Mouse (Mus musculus): ENCODE measurements around the gene Pigq. TPM values are rescaled to one million over a fixed set of nuclear protein-coding genes. Genes with fewer than 3 reads are reported as not detected.
A peak's percentile ranks its signal among the peaks of the same experiment; 100 is the strongest.

Pigq gene
- total RNA-seq, 4 experiments from 2014 or later = 37.3 to 48.3 (median 47.8) TPM

- peak; percentile 57 for DNase-seq (ENCODE audit: low spot score)
Observed at GRCm38 (mm10) chr17:25925348-25925747, 19.4 kb downstream of the Pigq start.

- DNase-seq (ENCODE audit: low spot score) = no peak
Observed at GRCm38 (mm10) chr17:25922120-25922519, 22.6 kb downstream of the Pigq start.

DNA sequence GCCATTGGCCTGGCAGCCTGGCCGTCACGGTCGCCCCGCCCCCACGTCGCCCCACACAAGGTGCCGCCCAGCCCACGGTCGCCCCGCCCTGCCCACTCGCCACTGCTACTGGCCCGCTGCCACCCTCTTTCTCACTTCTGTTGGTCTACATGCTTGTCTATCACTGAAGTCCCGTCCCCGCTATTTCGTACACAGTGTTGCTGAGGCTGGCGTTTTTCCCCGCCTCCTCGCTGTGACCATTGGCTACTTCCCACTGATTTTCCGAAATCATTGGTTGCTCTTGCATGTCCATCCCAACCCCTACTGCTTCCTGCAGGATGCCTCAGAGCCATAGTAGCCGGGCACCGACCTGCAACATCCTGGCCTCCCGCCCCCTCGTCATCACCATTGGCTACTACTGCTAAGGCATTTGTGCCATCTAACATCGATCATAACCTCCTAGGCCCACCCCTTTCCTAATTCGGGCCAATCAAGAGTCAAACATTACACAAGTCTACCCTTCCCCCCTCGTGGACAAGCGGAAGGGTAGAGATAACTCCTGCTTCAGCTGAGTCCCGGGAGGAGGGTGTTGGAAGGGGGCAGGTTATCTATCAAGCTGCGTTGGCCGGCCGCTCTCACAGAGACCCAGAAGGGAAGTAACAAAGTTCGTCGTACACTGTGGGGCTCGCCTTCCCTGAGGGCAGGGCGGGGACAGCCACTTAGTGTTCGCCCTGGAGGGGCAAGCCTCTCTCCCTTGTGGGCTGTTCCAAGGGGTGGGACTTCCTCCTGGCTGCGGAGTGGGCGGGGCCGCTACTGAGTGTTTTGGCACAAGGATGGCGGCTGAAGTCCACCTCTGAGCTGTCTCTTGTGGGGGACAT lies 24.7 kb downstream of the Pigq start:
- peak; percentile 100 for DNase-seq (ENCODE audit: low spot score)

- DNase-seq (ENCODE audit: low spot score) = no peak
Observed at GRCm38 (mm10) chr17:25919144-25919785, 25.5 kb downstream of the Pigq start, which contains the start of gene Rab40c. TSS of gene Rab40c (minus strand) at chr17:25919727.

- DNase-seq (ENCODE audit: low spot score) = no peak
Observed at GRCm38 (mm10) chr17:25918037-25918750, 26.5 kb downstream of the Pigq start.

DNA sequence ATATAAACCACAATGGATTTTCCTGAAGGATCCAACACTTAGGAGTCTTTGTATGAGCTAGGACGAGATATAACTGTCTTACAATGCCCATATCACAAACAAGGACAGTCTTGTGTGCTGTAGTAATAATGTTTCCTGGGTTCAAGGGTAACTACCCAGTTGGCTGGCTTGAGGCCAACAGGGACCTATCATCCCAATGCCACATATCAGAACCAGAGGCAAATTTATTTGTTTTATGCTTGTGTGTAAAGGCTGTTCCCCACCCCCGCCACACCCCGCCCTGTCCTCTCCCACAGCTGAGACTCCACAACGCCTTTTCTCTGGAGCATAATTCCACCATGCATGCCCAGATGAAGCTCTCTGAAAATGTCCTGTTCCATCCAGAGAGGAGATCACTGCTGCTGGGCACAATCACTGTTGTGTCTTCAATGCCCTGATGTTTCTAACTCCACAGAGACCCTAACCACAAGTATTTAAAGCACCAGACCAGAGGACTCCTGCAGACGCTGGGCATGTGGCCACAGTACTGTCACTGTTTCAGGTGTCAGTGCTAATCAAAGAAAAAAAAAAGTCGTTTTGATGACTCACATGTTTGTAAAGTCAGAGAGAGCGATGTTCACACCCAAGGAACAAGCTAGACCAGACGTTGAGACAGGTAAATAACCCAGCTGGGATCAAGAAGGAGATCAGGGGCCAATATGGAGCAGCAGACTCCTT lies 27.6 kb downstream of the Pigq start:
- no peak for DNase-seq (ENCODE audit: low spot score)

DNA sequence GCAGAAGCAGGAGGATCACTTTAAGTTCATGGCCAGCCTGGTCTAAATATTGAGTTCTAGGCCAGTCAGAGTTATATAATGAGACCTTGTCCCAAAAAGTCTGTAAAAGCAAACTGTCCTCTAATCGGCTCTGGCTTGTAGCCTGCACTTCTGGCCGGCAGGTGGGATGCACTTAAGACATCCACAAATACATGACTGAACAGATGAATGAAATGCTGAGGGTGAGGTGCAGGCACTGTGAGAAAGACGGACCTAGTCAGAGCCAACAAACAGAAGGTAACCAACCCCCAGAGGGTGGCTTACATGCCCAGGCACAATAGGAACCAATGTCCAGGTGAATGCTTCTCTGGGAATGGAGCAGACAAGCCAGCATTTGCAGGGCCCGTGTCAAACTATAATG lies 30.4 kb downstream of the Pigq start:
- DNase-seq (ENCODE audit: low spot score) = no peak

- DNase-seq (ENCODE audit: low spot score) = peak; percentile 60
Observed at GRCm38 (mm10) chr17:25913877-25914275, 30.9 kb downstream of the Pigq start.

DNA sequence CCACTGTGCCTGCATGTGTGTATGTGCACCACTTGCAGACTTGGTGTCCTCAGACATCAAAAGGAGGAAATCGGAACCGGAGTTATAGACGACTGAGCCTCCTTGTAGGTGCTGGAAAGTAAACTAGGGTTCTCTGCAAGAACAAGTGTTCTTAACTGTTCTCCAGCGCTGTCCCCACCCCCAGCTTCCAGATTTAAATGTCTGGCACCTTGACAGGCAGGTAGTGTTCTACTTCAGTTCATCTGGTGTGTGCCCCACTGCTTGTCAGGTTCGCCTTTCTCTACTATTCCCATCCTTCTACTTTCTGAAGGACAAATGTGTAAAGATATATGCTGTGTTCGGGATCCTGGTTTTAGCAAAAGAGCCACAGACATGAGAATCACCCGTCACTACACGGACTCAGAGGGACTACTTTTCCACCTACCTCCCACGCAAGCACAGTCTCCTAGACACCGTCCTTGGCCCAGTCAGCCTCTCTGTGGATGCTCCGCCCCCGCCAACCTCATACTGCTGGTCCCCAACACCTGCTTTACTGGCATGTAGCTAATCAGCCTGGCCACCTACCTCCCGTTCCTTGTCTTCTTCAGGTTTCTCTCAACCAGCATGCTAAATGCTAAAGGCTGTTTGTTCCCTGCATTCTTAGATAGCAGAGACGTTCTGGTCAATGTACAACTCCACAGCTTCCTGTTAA lies 31.4 kb downstream of the Pigq start:
- no peak for DNase-seq (ENCODE audit: low spot score)

DNA sequence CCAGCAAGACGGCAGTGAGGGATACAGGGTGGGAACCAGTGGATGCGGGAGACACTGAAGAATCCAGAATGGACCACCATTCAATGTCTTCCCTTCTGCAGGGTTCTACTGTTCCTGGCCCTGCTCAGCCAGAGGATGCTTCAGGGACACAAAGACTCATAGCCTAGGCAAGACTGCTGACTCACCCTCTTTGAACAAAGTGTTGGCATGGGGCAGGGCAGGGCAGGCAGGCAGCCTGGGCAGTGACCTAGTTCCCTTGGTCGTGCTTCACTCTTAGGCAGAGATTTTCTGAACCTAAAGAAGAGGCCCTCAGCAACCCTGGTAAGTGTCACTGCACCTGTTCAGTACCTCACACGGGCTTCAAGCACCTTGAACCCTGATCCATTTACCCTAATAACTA lies 32.9 kb downstream of the Pigq start:
- DNase-seq (ENCODE audit: low spot score) = peak; percentile 57

DNA sequence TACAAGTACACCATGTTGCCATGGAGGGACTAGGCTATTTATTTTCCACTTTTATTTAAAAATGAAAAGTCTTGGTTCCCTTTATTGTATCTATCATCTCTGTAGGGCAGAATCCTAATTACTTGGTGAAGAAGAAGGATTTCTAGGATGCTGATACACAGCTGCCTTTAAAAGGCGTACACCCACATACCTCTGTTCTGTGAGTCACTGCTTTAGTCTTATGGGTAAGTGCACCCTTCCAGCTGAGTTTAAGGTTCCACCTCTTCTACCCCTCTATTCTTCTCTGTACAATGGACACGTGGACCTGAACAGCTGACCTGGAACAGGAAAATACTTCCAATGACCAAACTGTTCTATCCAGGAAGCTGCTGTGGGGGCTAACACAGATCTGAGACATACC lies 37.1 kb downstream of the Pigq start:
- no peak for DNase-seq (ENCODE audit: low spot score)

DNA sequence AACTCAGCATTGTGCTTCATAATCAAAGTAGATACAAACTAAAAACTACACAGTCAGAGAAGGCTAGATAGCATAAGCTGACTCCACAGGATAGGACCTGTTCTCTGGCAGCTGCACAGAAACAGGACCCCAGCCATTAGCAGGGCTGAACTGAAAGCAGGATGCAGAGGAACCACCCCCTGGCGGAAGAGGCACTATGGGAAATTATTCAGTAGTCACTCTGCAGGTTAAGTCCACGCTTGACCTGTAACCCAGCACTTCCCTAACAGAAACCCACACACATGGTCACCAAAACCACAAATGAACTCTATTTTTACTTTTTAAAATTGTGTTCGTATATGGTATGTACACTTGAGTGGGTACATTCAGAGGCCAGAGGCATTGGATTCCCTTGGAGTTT lies 41.7 kb downstream of the Pigq start:
- DNase-seq (ENCODE audit: low spot score) = no peak

GRCm38 (mm10) chr17:25900193-25900592 lies 44.5 kb downstream of the Pigq start:
- no peak for DNase-seq (ENCODE audit: low spot score)

- no peak for DNase-seq (ENCODE audit: low spot score)
Observed at GRCm38 (mm10) chr17:25895891-25896290, 48.8 kb downstream of the Pigq start.

DNA sequence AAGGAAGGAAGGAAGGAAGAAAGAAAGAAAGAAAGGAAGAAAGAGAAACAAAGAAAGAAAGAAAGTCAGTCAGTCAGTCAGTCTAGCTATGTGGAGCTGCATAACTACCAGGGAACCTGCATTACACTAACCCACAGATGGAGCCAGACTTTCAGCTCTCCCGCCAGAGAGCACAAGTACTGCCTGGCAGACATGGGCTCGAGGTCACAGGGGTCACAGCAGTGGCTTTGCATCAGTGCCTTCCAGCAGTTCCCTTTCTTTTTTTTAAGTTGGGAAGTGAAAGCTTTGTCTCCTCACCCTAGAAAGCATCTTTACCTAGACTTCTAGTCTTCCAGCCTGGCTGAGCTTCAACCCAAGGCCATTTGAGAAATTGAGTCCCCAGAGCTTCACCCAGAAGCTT lies 49.3 kb downstream of the Pigq start:
- no peak for DNase-seq (ENCODE audit: low spot score)

DNA sequence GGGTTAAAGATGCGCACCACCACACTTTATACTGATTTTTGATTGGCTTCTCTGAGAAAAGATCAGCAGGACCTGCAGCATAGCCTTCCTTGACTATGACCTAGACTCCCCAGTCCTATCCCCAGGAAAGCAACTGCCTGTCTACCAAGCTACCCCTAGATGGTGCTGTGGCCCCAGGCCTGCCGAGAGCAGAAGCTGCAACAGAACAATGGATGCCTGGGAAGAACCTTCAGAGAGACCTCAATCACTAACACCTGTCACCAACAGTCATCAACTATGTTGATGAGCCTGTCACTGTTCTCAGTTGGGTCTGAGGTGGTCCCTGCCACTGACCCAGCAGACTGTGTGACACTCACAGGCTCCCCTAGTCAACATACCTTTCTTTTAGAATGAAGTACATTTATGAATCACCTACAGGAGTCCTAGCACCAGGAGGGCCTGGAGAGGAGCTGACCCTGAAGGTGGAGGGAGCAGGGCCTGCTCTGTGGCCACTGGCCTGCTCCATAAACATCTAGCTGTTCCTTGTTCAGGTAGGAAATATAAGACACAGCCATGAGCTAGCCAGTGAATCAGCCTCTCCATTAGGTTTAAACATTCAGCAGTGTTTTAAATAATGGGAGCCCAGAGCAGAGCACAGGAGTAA lies 50.6 kb downstream of the Pigq start:
- peak; percentile 68 for DNase-seq (ENCODE audit: low spot score)

GRCm38 (mm10) chr17:25888837-25889236 lies 55.9 kb downstream of the Pigq start:
- no peak for DNase-seq (ENCODE audit: low spot score)

DNA sequence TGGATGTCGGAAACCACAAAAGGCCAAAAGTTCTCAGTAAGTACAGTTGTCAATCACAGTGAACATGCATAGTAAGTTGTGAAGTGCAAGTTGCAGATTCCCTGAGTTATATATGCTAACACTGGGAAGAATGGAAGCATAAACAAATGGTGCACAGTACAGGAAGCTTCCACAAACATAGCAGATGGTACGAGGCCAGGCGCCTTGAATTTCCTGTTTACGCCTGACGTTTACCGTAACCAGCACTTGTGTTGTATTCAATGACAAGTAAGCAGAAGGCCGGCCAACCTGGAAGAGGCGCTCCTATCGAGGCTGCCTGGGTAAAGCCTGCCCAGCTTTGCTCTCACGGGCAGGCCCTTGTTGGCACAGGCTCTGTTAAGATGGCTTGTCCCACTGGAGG lies 57.3 kb downstream of the Pigq start:
- no peak for DNase-seq (ENCODE audit: low spot score)

DNA sequence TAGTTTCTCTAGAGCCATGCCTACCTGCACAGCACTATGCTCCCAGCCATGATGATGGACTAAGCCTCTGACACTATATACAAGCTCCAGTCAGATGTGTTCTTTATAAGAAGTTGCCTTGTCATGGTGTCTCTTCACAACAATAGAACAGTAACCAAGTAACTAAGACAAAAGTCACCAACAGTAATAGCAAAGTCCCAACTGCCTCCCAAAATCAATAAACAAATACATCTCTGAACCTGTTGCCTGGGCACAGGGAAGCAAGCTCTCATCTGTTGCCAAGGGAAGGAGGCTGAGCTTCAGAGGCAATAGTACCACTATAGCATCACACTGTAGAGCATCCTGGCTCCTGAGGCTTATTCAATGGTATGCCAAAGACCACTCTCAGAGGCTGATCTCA lies 57.9 kb downstream of the Pigq start:
- DNase-seq (ENCODE audit: low spot score) = no peak

- no peak for DNase-seq (ENCODE audit: low spot score)
Observed at GRCm38 (mm10) chr17:25885636-25886035, 59.1 kb downstream of the Pigq start.

GRCm38 (mm10) chr17:25883824-25884223 lies 60.9 kb downstream of the Pigq start:
- DNase-seq (ENCODE audit: low spot score) = no peak

Measured in heart, adult 8-10 months (tissue).